Mouse (Mus musculus): ENCODE results near the gene Uri1. TPM values are rescaled to one million over a fixed set of nuclear protein-coding genes. Genes with fewer than 3 reads are reported as not detected.

Uri1 gene
- polyA plus RNA-seq, 1 experiment, result 205 TPM

GRCm38 (mm10) chr7:37933754-37934308 lies 89.5 kb downstream of the Uri1 start:
- Histone ChIP-seq H3K4me3 (ENCODE audit: low read depth, low read length) (no peak overlapping the region), H3K9me3 (replicated peaks; ENCODE audit: control insufficient read depth, insufficient read depth, low read length, poor library complexity, severe bottlenecking) (no peaks in the 10 kb centered on the region), H3K27me3 (ENCODE audit: control insufficient read depth, insufficient read depth, low read length, poor library complexity, severe bottlenecking) (no peaks in the 10 kb centered on the region), H3K4me1 (ENCODE audit: control insufficient read depth, insufficient read depth, low read length) (peaks cover 3% of the 10 kb centered on the region), H3K9ac (ENCODE audit: low read depth, poor library complexity, severe bottlenecking) (no peak overlapping the region), H3K36me3 (ENCODE audit: control insufficient read depth, insufficient read depth, low read length, poor library complexity, severe bottlenecking) (peaks cover 4% of the 10 kb centered on the region; the same call in 1 of the 2 replicates), H3K27ac (ENCODE audit: insufficient read depth, low read length) (no peak overlapping the region)
- TF ChIP-seq POLR2A (IDR thresholded peaks at IDR 0.05; ENCODE audit: insufficient read depth, low read length) (no peak), EP300 (IDR thresholded peaks at IDR 0.05; ENCODE audit: insufficient read depth, low read depth, low read length) (no peak), CTCF (IDR thresholded peaks at IDR 0.05; ENCODE audit: low read depth, low read length) (no peak)

- Histone ChIP-seq H3K36me3 (ENCODE audit: control insufficient read depth, insufficient read depth, low read length, poor library complexity, severe bottlenecking) (no peaks in the 10 kb centered on the region; the same call in 1 of the 2 replicates), H3K4me1 (ENCODE audit: control insufficient read depth, insufficient read depth, low read length) (peaks cover 3% of the 10 kb centered on the region), H3K4me3 (ENCODE audit: low read depth, low read length) (no peak overlapping the region), H3K9me3 (replicated peaks; ENCODE audit: control insufficient read depth, insufficient read depth, low read length, poor library complexity, severe bottlenecking) (no peaks in the 10 kb centered on the region), H3K27me3 (ENCODE audit: control insufficient read depth, insufficient read depth, low read length, poor library complexity, severe bottlenecking) (no peaks in the 10 kb centered on the region), H3K27ac (ENCODE audit: insufficient read depth, low read length) (no peak overlapping the region), H3K9ac (ENCODE audit: low read depth, poor library complexity, severe bottlenecking) (no peak overlapping the region)
- no peak for TF ChIP-seq CTCF (IDR thresholded peaks at IDR 0.05; ENCODE audit: low read depth, low read length)
- TF ChIP-seq POLR2A (IDR thresholded peaks at IDR 0.05; ENCODE audit: insufficient read depth, low read length), result no peak
- no peak for TF ChIP-seq EP300 (IDR thresholded peaks at IDR 0.05; ENCODE audit: insufficient read depth, low read depth, low read length)
Observed at GRCm38 (mm10) chr7:37931631-37932030, 91.7 kb downstream of the Uri1 start.

- no peaks in the 10 kb centered on the region for H3K27me3 ChIP-seq (ENCODE audit: control insufficient read depth, insufficient read depth, low read length, poor library complexity, severe bottlenecking)
- peaks cover 3% of the 10 kb centered on the region for H3K4me1 ChIP-seq (ENCODE audit: control insufficient read depth, insufficient read depth, low read length)
- no peak overlapping the region for H3K27ac ChIP-seq (ENCODE audit: insufficient read depth, low read length)
- H3K4me3 ChIP-seq (ENCODE audit: low read depth, low read length), result no peak overlapping the region
- no peaks in the 10 kb centered on the region for H3K36me3 ChIP-seq (ENCODE audit: control insufficient read depth, insufficient read depth, low read length, poor library complexity, severe bottlenecking)
- no peak for TF ChIP-seq CTCF (IDR thresholded peaks at IDR 0.05; ENCODE audit: low read depth, low read length)
- TF ChIP-seq POLR2A (IDR thresholded peaks at IDR 0.05; ENCODE audit: insufficient read depth, low read length), result no peak
- no peak for TF ChIP-seq EP300 (IDR thresholded peaks at IDR 0.05; ENCODE audit: insufficient read depth, low read depth, low read length)
- H3K9ac ChIP-seq (ENCODE audit: low read depth, poor library complexity, severe bottlenecking), result no peak overlapping the region
- no peaks in the 10 kb centered on the region for H3K9me3 ChIP-seq (replicated peaks; ENCODE audit: control insufficient read depth, insufficient read depth, low read length, poor library complexity, severe bottlenecking)
Observed at GRCm38 (mm10) chr7:37929738-37930137, 93.6 kb downstream of the Uri1 start.

GRCm38 (mm10) chr7:37922999-37923398 lies 100.4 kb downstream of the Uri1 start:
- Histone ChIP-seq H3K9me3 (replicated peaks; ENCODE audit: control insufficient read depth, insufficient read depth, low read length, poor library complexity, severe bottlenecking) (no peaks in the 10 kb centered on the region), H3K4me3 (ENCODE audit: low read depth, low read length) (no peak overlapping the region)
- TF ChIP-seq CTCF (IDR thresholded peaks at IDR 0.05; ENCODE audit: low read depth, low read length) (peak; percentile 24), POLR2A (IDR thresholded peaks at IDR 0.05; ENCODE audit: insufficient read depth, low read length) (no peak), EP300 (IDR thresholded peaks at IDR 0.05; ENCODE audit: insufficient read depth, low read depth, low read length) (no peak)

GRCm38 (mm10) chr7:37921681-37922430 lies 101.5 kb downstream of the Uri1 start:
- H3K9ac ChIP-seq (ENCODE audit: low read depth, poor library complexity, severe bottlenecking), result no peak overlapping the region
- no peaks in the 10 kb centered on the region for H3K4me1 ChIP-seq (ENCODE audit: control insufficient read depth, insufficient read depth, low read length)
- no peaks in the 10 kb centered on the region for H3K9me3 ChIP-seq (replicated peaks; ENCODE audit: control insufficient read depth, insufficient read depth, low read length, poor library complexity, severe bottlenecking)
- H3K4me3 ChIP-seq (ENCODE audit: low read depth, low read length), result no peak overlapping the region
- H3K27ac ChIP-seq (ENCODE audit: insufficient read depth, low read length), result no peak overlapping the region
- no peaks in the 10 kb centered on the region for H3K27me3 ChIP-seq (ENCODE audit: control insufficient read depth, insufficient read depth, low read length, poor library complexity, severe bottlenecking)
- H3K36me3 ChIP-seq (ENCODE audit: control insufficient read depth, insufficient read depth, low read length, poor library complexity, severe bottlenecking), result no peaks in the 10 kb centered on the region
- TF ChIP-seq EP300 (IDR thresholded peaks at IDR 0.05; ENCODE audit: insufficient read depth, low read depth, low read length), result no peak

More at GRCm38 (mm10) chr7:37922999-37923398, 100.4 kb downstream of the Uri1 start:
- Histone ChIP-seq H3K27me3 (ENCODE audit: control insufficient read depth, insufficient read depth, low read length, poor library complexity, severe bottlenecking) (no peaks in the 10 kb centered on the region), H3K36me3 (ENCODE audit: control insufficient read depth, insufficient read depth, low read length, poor library complexity, severe bottlenecking) (no peaks in the 10 kb centered on the region), H3K4me1 (ENCODE audit: control insufficient read depth, insufficient read depth, low read length) (no peaks in the 10 kb centered on the region), H3K27ac (ENCODE audit: insufficient read depth, low read length) (no peak overlapping the region), H3K9ac (ENCODE audit: low read depth, poor library complexity, severe bottlenecking) (no peak overlapping the region)

- Histone ChIP-seq H3K9ac (ENCODE audit: low read depth, poor library complexity, severe bottlenecking) (no peak overlapping the region), H3K9me3 (replicated peaks; ENCODE audit: control insufficient read depth, insufficient read depth, low read length, poor library complexity, severe bottlenecking) (no peaks in the 10 kb centered on the region), H3K36me3 (ENCODE audit: control insufficient read depth, insufficient read depth, low read length, poor library complexity, severe bottlenecking) (no peaks in the 10 kb centered on the region), H3K4me1 (ENCODE audit: control insufficient read depth, insufficient read depth, low read length) (no peaks in the 10 kb centered on the region), H3K27me3 (ENCODE audit: control insufficient read depth, insufficient read depth, low read length, poor library complexity, severe bottlenecking) (no peaks in the 10 kb centered on the region), H3K4me3 (ENCODE audit: low read depth, low read length) (peak overlapping the region; percentile 46), H3K27ac (ENCODE audit: insufficient read depth, low read length) (no peak overlapping the region)
- TF ChIP-seq POLR2A (IDR thresholded peaks at IDR 0.05; ENCODE audit: insufficient read depth, low read length) (no peak), EP300 (IDR thresholded peaks at IDR 0.05; ENCODE audit: insufficient read depth, low read depth, low read length) (no peak), CTCF (IDR thresholded peaks at IDR 0.05; ENCODE audit: low read depth, low read length) (no peak)
Observed at GRCm38 (mm10) chr7:37918926-37919325, 104.4 kb downstream of the Uri1 start.
